ENCODE assay signal across 26 mouse cellular contexts in genomic region chr8:24283901-24284405, GRCm38 (mm10).
DNase-seq lines count a peak whose midpoint lies in the region; ATAC-seq and TF ChIP-seq lines count a peak whose summit lies in the region.
"Had no signal": no experiment of that assay in that cellular context is flagged by ENCODE, and none has a peak within 500 bp of the region (broad histone marks: within the 10 kb centered on the region; RNA-seq: fewer than 3 reads in every experiment).

No protein-coding gene starts in this region.

- no peak overlapping the region for H3K4me3 ChIP-seq in ES-Bruce4 (ENCODE audit: low read depth, low read length)
- H3K4me3 ChIP-seq in neural tube, embryonic 15.5 days (replicated peaks): no peak overlapping the region
- H3K4me3 ChIP-seq: forebrain, embryonic 10.5 days; forebrain, embryonic 13.5 days; heart, embryonic 12.5 days; heart, embryonic 15.5 days; hindbrain, embryonic 10.5 days had no signal

- no peak for TF ChIP-seq POLR2A in ES-Bruce4 (IDR thresholded peaks at IDR 0.05; ENCODE audit: insufficient read depth, low read length)

- no peak for DNase-seq in frontal cortex, postnatal 25 days (ENCODE audit: low spot score in 2 of 2)
- DNase-seq in ES-CJ7 (ENCODE audit: low read depth, low spot score) (peak; percentile 69), ZHBTc4 (ENCODE audit: low read depth, low spot score) (peak; percentile 73)
- DNase-seq in spleen, postnatal 10 days (ENCODE audit: low spot score in 2 of 2): no peak
- DNase-seq: adrenal gland, adult 2 months; adrenal gland, postnatal 14 days; cerebellum, adult 9-11 months; gastrocnemius, postnatal 25 days; heart, adult 18-20 months; heart, postnatal 10 days; heart, postnatal 36 days; kidney, adult 2 months had no signal

- peaks cover 11% of the 10 kb centered on the region for H3K9me3 ChIP-seq in ES-Bruce4 (replicated peaks; ENCODE audit: control insufficient read depth, insufficient read depth, low read length, poor library complexity, severe bottlenecking)
- H3K9me3 ChIP-seq in neural tube, embryonic 15.5 days (replicated peaks): no peaks in the 10 kb centered on the region
- H3K9me3 ChIP-seq: forebrain, embryonic 10.5 days; forebrain, embryonic 13.5 days; heart, embryonic 15.5 days; hindbrain, embryonic 10.5 days had no signal

- TF ChIP-seq CTCF in ES-Bruce4 (IDR thresholded peaks at IDR 0.05; ENCODE audit: low read depth, low read length): no peak

- H3K4me2 ChIP-seq in neural tube, embryonic 15.5 days: no peak overlapping the region
- H3K4me2 ChIP-seq: forebrain, embryonic 13.5 days; heart, embryonic 12.5 days; heart, embryonic 15.5 days; hindbrain, embryonic 14.5 days had no signal

- H3K36me3 ChIP-seq in ES-Bruce4 (ENCODE audit: control insufficient read depth, insufficient read depth, low read length, poor library complexity, severe bottlenecking): no peaks in the 10 kb centered on the region
- no peaks in the 10 kb centered on the region for H3K36me3 ChIP-seq in neural tube, embryonic 15.5 days
- H3K36me3 ChIP-seq: forebrain, embryonic 10.5 days; heart, embryonic 12.5 days; heart, embryonic 15.5 days; hindbrain, embryonic 10.5 days had no signal

- no peaks in the 10 kb centered on the region for H3K4me1 ChIP-seq in ES-Bruce4 (ENCODE audit: control insufficient read depth, insufficient read depth, low read length)
- peaks cover 12% of the 10 kb centered on the region; the same call in 1 of the 2 replicates for H3K4me1 ChIP-seq in neural tube, embryonic 15.5 days
- H3K4me1 ChIP-seq: forebrain, embryonic 10.5 days; forebrain, embryonic 13.5 days; heart, embryonic 12.5 days; hindbrain, embryonic 10.5 days had no signal

- H3K27ac ChIP-seq in ES-Bruce4 (ENCODE audit: insufficient read depth, low read length): no peak overlapping the region
- H3K27ac ChIP-seq in neural tube, embryonic 15.5 days (replicated peaks): no peak overlapping the region
- H3K27ac ChIP-seq: forebrain, embryonic 10.5 days; forebrain, embryonic 13.5 days; heart, embryonic 15.5 days; hindbrain, embryonic 10.5 days; hindbrain, embryonic 14.5 days; hindbrain, postnatal 0 days had no signal

- ATAC-seq in frontal cortex, adult (ENCODE audit: low TSS enrichment): 0 out of 2 replicates have a peak, but pooled peaks have one; percentile 12
- no peak for ATAC-seq in neural tube, embryonic 15.5 days (ENCODE audit: low FRiP score)
- ATAC-seq: CD4-positive, CD25-positive, alpha-beta regulatory T cell, adult 4 months; forebrain, embryonic 13.5 days; forebrain, embryonic 16.5 days; hindbrain, postnatal 0 days; inflammation-experienced regulatory T-cells, adult 6 months; intestine, embryonic 16.5 days had no signal

- H3K27me3 ChIP-seq in ES-Bruce4 (ENCODE audit: control insufficient read depth, insufficient read depth, low read length, poor library complexity, severe bottlenecking): no peaks in the 10 kb centered on the region; the same call in 1 of the 2 replicates
- H3K27me3 ChIP-seq in neural tube, embryonic 15.5 days (replicated peaks): no peaks in the 10 kb centered on the region
- H3K27me3 ChIP-seq: forebrain, embryonic 13.5 days; heart, embryonic 12.5 days; heart, embryonic 15.5 days had no signal

- 0 out of 2 replicates have a peak, but pooled peaks have one; percentile 9 for TF ChIP-seq EP300 in ES-Bruce4 (IDR thresholded peaks at IDR 0.05; ENCODE audit: insufficient read depth, low read depth, low read length)

- no peak overlapping the region for H3K9ac ChIP-seq in ES-Bruce4 (ENCODE audit: low read depth, poor library complexity, severe bottlenecking)
- no peak overlapping the region for H3K9ac ChIP-seq in neural tube, embryonic 15.5 days (replicated peaks)
- H3K9ac ChIP-seq: forebrain, embryonic 13.5 days; heart, embryonic 12.5 days; heart, embryonic 15.5 days; hindbrain, embryonic 14.5 days had no signal

- 49% methylated on average over 3 of the region's 3 CpGs for WGBS in neural tube, embryonic 15.5 days

Comparison
In these comparisons a context has a peak if more than half of its experiments do, and no peak if none do; other contexts are left out.
1. DNase-seq: peak in ES-CJ7 (single experiment) and ZHBTc4 (single experiment); none in frontal cortex, postnatal 25 days (0 of 2) and spleen, postnatal 10 days (0 of 2).